Mouse (Mus musculus): ENCODE results near the gene Fbxw2.

GRCm38 (mm10) chr2:34757341-34757740 lies 68.8 kb downstream of the Fbxw2 start:
- no peak for TF ChIP-seq CTCF (IDR thresholded peaks at IDR 0.05; ENCODE audit: low read depth, low read length)
- TF ChIP-seq POLR2A (IDR thresholded peaks at IDR 0.05; ENCODE audit: insufficient read depth, low read length): no peak
